Mouse (Mus musculus) lung, postnatal 0 days (tissue): Measurements from ENCODE around the gene Nup107. TPM values are rescaled to one million over a fixed set of nuclear protein-coding genes. Genes with fewer than 3 reads are reported as not detected.

Source experiments
- ATAC-seq: fragments of 200-750 bp; cut with Nextera tagmentation; 2 replicates; pipeline ENCODE4 v1.8.0; 2017; ENCODE audit warnings: moderate library complexity
- DNase-seq: peaks from one replicate; pipeline ENCODE4 v3.0.0-alpha.2; 2016; ENCODE audit warnings: low spot score
- H3K27ac ChIP-seq: fragments of 300-500 bp; sonication (generic); 2 replicates; pipeline ENCODE4 v1.5.1; 2014; ENCODE audit warnings: antibody characterized with exemption, mild to moderate bottlenecking, low read length, mixed read lengths
- H3K27me3 ChIP-seq: fragments of 300-500 bp; sonication (generic); replicated peaks from 2 replicates; pipeline ENCODE4 v1.6.1; 2014; ENCODE audit warnings: low read length, mixed read lengths; ENCODE audit not compliant: insufficient read depth
- H3K36me3 ChIP-seq: fragments of 300-500 bp; sonication (generic); 2 replicates; pipeline ENCODE4 v1.6.1; 2014; ENCODE audit warnings: low read length, mixed read lengths; ENCODE audit not compliant: insufficient read depth
- H3K4me1 ChIP-seq: fragments of 300-500 bp; sonication (generic); 2 replicates; pipeline ENCODE4 v1.6.1; 2014; ENCODE audit warnings: antibody characterized with exemption, low read depth, low read length, mixed read lengths; ENCODE audit not compliant: insufficient read depth
- H3K4me2 ChIP-seq: fragments of 300-500 bp; sonication (generic); replicated peaks from 2 replicates; pipeline ENCODE4 v1.6.1; 2014; ENCODE audit warnings: low read depth, mild to moderate bottlenecking, low read length, moderate library complexity, mixed read lengths
- H3K4me3 ChIP-seq: fragments of 300-500 bp; sonication (generic); 2 replicates; pipeline ENCODE4 v1.5.1; 2014; ENCODE audit warnings: low read depth, low read length
- H3K9ac ChIP-seq: fragments of 300-500 bp; sonication (generic); replicated peaks from 2 replicates; pipeline ENCODE4 v1.6.1; 2014; ENCODE audit warnings: low read depth, mild to moderate bottlenecking
- H3K9me3 ChIP-seq: fragments of 300-500 bp; sonication (generic); 2 replicates; pipeline ENCODE4 v1.6.1; 2016; ENCODE audit warnings: low read length, mixed read lengths
- CTCF ChIP-seq: IDR thresholded peaks from 2 replicates; pipeline ENCODE4 v1.5.1; 2016; ENCODE audit warnings: antibody characterized with exemption, mild to moderate bottlenecking
- EP300 ChIP-seq: IDR thresholded peaks from 2 replicates; pipeline ENCODE4 v1.6.1; 2016; ENCODE audit warnings: antibody characterized with exemption, mild to moderate bottlenecking, control low read depth
- WGBS: fragments of 180-500 bp; shearing (Covaris S2); extraction: QIAGEN DNeasy Blood & Tissue Kit; methylation state at CpG from one replicate; pipeline ENCODE4 v1.1.7; 2014; 5-methylcytosine and 5-hydroxymethylcytosine counted together
- polyA plus RNA-seq: library from polyadenylated mRNA; unstranded; fragments of >200 nt; fragmentation: Nextera tagmentation; extraction: Ambion mirVana; gene quantifications from 2 replicates; pipeline ENCODE4 v1.2.1, GENCODE M21; 2015

The Nup107 gene
- polyA plus RNA-seq, 1 experiment from 2014 or later = 15.2 TPM

GRCm38 (mm10) chr10:117798436-117799035 is 6.0 kb upstream of the Nup107 start:
- no peak for DNase-seq
- 61% methylated on average over 6 of the region's 6 CpGs for WGBS
- ATAC-seq = no peak
- H3K9me3 ChIP-seq = no peaks in the 10 kb centered on the region
- no peak overlapping the region for H3K27ac ChIP-seq
- H3K4me3 ChIP-seq = no peak overlapping the region
- TF ChIP-seq CTCF = no peak
- TF ChIP-seq EP300 = no peak
- no peaks in the 10 kb centered on the region for H3K36me3 ChIP-seq
- H3K27me3 ChIP-seq = no peaks in the 10 kb centered on the region
- no peak overlapping the region for H3K4me2 ChIP-seq
- no peak overlapping the region for H3K9ac ChIP-seq
- no peaks in the 10 kb centered on the region for H3K4me1 ChIP-seq

- no peaks in the 10 kb centered on the region for H3K27me3 ChIP-seq
Observed at GRCm38 (mm10) chr10:117797684-117798083, 5.2 kb upstream of the Nup107 start.

GRCm38 (mm10) chr10:117797106-117797505 is 4.6 kb upstream of the Nup107 start:
- no peak overlapping the region for H3K27ac ChIP-seq
- H3K4me1 ChIP-seq = no peaks in the 10 kb centered on the region
- no peak overlapping the region for H3K9ac ChIP-seq
- no peak overlapping the region for H3K4me3 ChIP-seq
- no peak for DNase-seq
- no peaks in the 10 kb centered on the region for H3K9me3 ChIP-seq
- WGBS = 76% methylated on average over 12 of the region's 12 CpGs
- no peaks in the 10 kb centered on the region for H3K36me3 ChIP-seq
- no peaks in the 10 kb centered on the region for H3K27me3 ChIP-seq
- H3K4me2 ChIP-seq = no peak overlapping the region
- ATAC-seq = no peak
- TF ChIP-seq EP300 (no peak), CTCF (no peak)

More at GRCm38 (mm10) chr10:117797684-117798083, 5.2 kb upstream of the Nup107 start:
- no peaks in the 10 kb centered on the region for H3K36me3 ChIP-seq
- no peak for TF ChIP-seq CTCF
- no peak for TF ChIP-seq EP300
- no peak overlapping the region for H3K27ac ChIP-seq
- H3K9ac ChIP-seq = no peak overlapping the region
- H3K9me3 ChIP-seq = no peaks in the 10 kb centered on the region
- H3K4me2 ChIP-seq = no peak overlapping the region
- no peaks in the 10 kb centered on the region for H3K4me1 ChIP-seq
- no peak for ATAC-seq
- no peak overlapping the region for H3K4me3 ChIP-seq
- WGBS = 81% methylated on average over 7 of the region's 7 CpGs
- DNase-seq = no peak

GRCm38 (mm10) chr10:117796181-117796580 is 3.7 kb upstream of the Nup107 start:
- TF ChIP-seq EP300 (no peak), CTCF (peak; percentile 48)
- Histone ChIP-seq H3K9me3 (no peaks in the 10 kb centered on the region), H3K27me3 (no peaks in the 10 kb centered on the region), H3K9ac (no peak overlapping the region), H3K27ac (no peak overlapping the region), H3K36me3 (no peaks in the 10 kb centered on the region), H3K4me3 (no peak overlapping the region), H3K4me1 (peaks cover 5% of the 10 kb centered on the region; the same call in 1 of the 2 replicates), H3K4me2 (no peak overlapping the region)
- 94% methylated on average over 7 of the region's 7 CpGs for WGBS
- DNase-seq (no peak), ATAC-seq (no peak)

GRCm38 (mm10) chr10:117795206-117795605 is 2.7 kb upstream of the Nup107 start:
- WGBS = 64% methylated on average over 4 of the region's 4 CpGs
- ATAC-seq (no peak), DNase-seq (no peak)
- peaks cover 5% of the 10 kb centered on the region; the same call in 1 of the 2 replicates for H3K4me1 ChIP-seq
- no peak overlapping the region for H3K4me3 ChIP-seq
- no peaks in the 10 kb centered on the region for H3K36me3 ChIP-seq
- no peak overlapping the region for H3K4me2 ChIP-seq
- no peaks in the 10 kb centered on the region for H3K9me3 ChIP-seq
- TF ChIP-seq CTCF = no peak
- no peak for TF ChIP-seq EP300
- no peaks in the 10 kb centered on the region for H3K27me3 ChIP-seq
- H3K27ac ChIP-seq = no peak overlapping the region
- H3K9ac ChIP-seq = no peak overlapping the region

GRCm38 (mm10) chr10:117793436-117794030 is 1.0 kb upstream of the Nup107 start:
- TF ChIP-seq CTCF = no peak
- no peak for TF ChIP-seq EP300
- H3K4me2 ChIP-seq = no peak overlapping the region
- H3K4me1 ChIP-seq = peaks cover 5% of the 10 kb centered on the region; the same call in 1 of the 2 replicates
- no peaks in the 10 kb centered on the region for H3K9me3 ChIP-seq
- 64% methylated on average over 11 of the region's 11 CpGs for WGBS
- no peak overlapping the region for H3K4me3 ChIP-seq
- H3K27me3 ChIP-seq = no peaks in the 10 kb centered on the region
- no peak for ATAC-seq
- no peak overlapping the region for H3K9ac ChIP-seq
- peak overlapping the region; percentile 83 for H3K27ac ChIP-seq
- H3K36me3 ChIP-seq = no peaks in the 10 kb centered on the region
- DNase-seq = no peak
